Mouse (Mus musculus) v-Abl transformed pro-B cells (cell line): ENCODE measurements around the gene Mpv17.

Experiments
- in situ Hi-C, 2 experiments: fragments of 400-800 bp; cut with MboI; formaldehyde crosslinking; loops; one replicate each; pipeline ENCODE4 v1.15.1; 2025; ENCODE audit not compliant: unreplicated experiment in 2 of 2

Gene Mpv17

GRCm38 (mm10) chr5:31154152-31154553, at the start of gene Mpv17:
TSS of gene Mpv17 (minus strand) at chr5:31154251.
- in situ Hi-C loops = no loop called here

GRCm38 (mm10) chr5:31202933-31203332, 48.9 kb upstream of the Mpv17 start:
- in situ Hi-C loops = loop anchor here in 1 of 2 experiments (5.0 kb wide), 1 partner anchor 94 kb away; the partner anchor contains the start of genes Fndc4 and Gckr

- in situ Hi-C loops = loop anchor here in 1 of 2 experiments (5.0 kb wide), 1 partner anchor 95 kb away; the partner anchor contains the start of genes Fndc4 and Gckr
Observed at GRCm38 (mm10) chr5:31201742-31202590, 47.9 kb upstream of the Mpv17 start, which contains the start of gene Zfp513. TSS of gene Zfp513 (minus strand) at chr5:31202303.

- in situ Hi-C loops = loop anchor here in 1 of 2 experiments (5.0 kb wide), 1 partner anchor 96 kb away; the partner anchor contains the start of genes Fndc4 and Gckr
Observed at GRCm38 (mm10) chr5:31201042-31201741, 47.1 kb upstream of the Mpv17 start.

- in situ Hi-C loops = loop anchor here in 1 of 2 experiments (5.0 kb wide), 1 partner anchor 97 kb away; the partner anchor contains the start of genes Fndc4 and Gckr
Observed at GRCm38 (mm10) chr5:31200327-31200768, 46.3 kb upstream of the Mpv17 start.

- in situ Hi-C loops = loop anchor here (5.0 to 25.0 kb wide), 2 partner anchors 97 to 262 kb away; partner anchors contain the start of genes Fndc4 (in 1 of the 2), Gckr (in 1 of the 2) and Zfp512 (in 1 of the 2)
Observed at GRCm38 (mm10) chr5:31199893-31200292, 45.8 kb upstream of the Mpv17 start.

- in situ Hi-C loops = loop anchor here in 1 of 2 experiments (25.0 kb wide), 1 partner anchor 263 kb away; the partner anchor contains the start of gene Zfp512
Observed at GRCm38 (mm10) chr5:31199321-31199892, 45.4 kb upstream of the Mpv17 start.

GRCm38 (mm10) chr5:31198616-31199320, 44.7 kb upstream of the Mpv17 start:
- in situ Hi-C loops = loop anchor here in 1 of 2 experiments (25.0 kb wide), 1 partner anchor 264 kb away; the partner anchor contains the start of gene Zfp512

GRCm38 (mm10) chr5:31198170-31198569, 44.1 kb upstream of the Mpv17 start:
- in situ Hi-C loops = loop anchor here in 1 of 2 experiments (25.0 kb wide), 1 partner anchor 264 kb away; the partner anchor contains the start of gene Zfp512

- in situ Hi-C loops = loop anchor here in 1 of 2 experiments (25.0 kb wide), 1 partner anchor 265 kb away; the partner anchor contains the start of gene Zfp512
Observed at GRCm38 (mm10) chr5:31197072-31197471, 43.0 kb upstream of the Mpv17 start.

GRCm38 (mm10) chr5:31196207-31196606, 42.2 kb upstream of the Mpv17 start:
- in situ Hi-C loops = loop anchor here in 1 of 2 experiments (25.0 kb wide), 1 partner anchor 266 kb away; the partner anchor contains the start of gene Zfp512

- in situ Hi-C loops = loop anchor here in 1 of 2 experiments (25.0 kb wide), 1 partner anchor 267 kb away; the partner anchor contains the start of gene Zfp512
Observed at GRCm38 (mm10) chr5:31195671-31196070, 41.6 kb upstream of the Mpv17 start.

GRCm38 (mm10) chr5:31194486-31195485, 40.7 kb upstream of the Mpv17 start:
- in situ Hi-C loops = loop anchor here in 1 of 2 experiments (5.0 to 25.0 kb wide), 2 partner anchors 133 to 268 kb away; partner anchors contain the start of gene Zfp512

GRCm38 (mm10) chr5:31193631-31194281, 39.7 kb upstream of the Mpv17 start:
- in situ Hi-C loops = loop anchor here in 1 of 2 experiments (5.0 to 25.0 kb wide), 2 partner anchors 134 to 269 kb away; partner anchors contain the start of gene Zfp512

GRCm38 (mm10) chr5:31192939-31193630, 39.0 kb upstream of the Mpv17 start, which contains the start of the genes Snx17 and Eif2b4:
TSS of gene Snx17 (plus strand) at chr5:31193227.
TSS of gene Eif2b4 (minus strand) at chr5:31193430.
- in situ Hi-C loops = loop anchor here in 1 of 2 experiments (5.0 to 25.0 kb wide), 2 partner anchors 134 to 269 kb away; partner anchors contain the start of gene Zfp512
